Mouse (Mus musculus): ENCODE data around the gene Rhox2c. TPM values are rescaled to one million over a fixed set of nuclear protein-coding genes. Genes with fewer than 3 reads are reported as not detected.
"Not testable (repeated sequence)": the region's sequence is repeated elsewhere in the genome, so short reads cannot be mapped to it uniquely, and the experiment has no call there.

Rhox2c gene
- not detected in 2 replicates for polyA plus RNA-seq (2014; fragmentation: Nextera tagmentation; extraction: Ambion mirVana)

DNA sequence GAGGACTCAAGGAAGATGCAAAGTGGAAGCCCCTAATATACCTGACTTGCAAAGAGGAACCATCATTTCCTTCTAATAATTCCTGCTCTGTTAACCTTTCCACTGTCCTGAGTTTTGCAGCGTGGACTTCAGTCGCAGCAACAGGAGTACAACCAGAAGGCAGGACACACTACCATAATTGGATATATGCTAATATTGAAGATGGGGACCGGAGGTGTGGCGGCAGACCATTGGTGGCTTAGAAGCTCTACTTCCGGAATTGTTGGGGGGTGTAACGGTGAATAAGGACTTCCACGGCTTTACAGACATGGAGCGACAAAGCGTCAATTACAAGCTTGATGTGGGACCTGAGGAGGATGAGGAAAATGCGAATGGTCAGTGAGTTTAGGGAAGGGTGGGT lies at the start of gene Rhox2c:
Rhox2c (plus strand) TSS at position 301 of the 400 bp plus-strand sequence.
- H3K4me1 ChIP-seq (ENCODE audit: insufficient read depth); ATAC-seq (ENCODE audit: insufficient read depth); H3K4me3 ChIP-seq (ENCODE audit: low read depth, low read length); DNase-seq; H3K27ac ChIP-seq (ENCODE audit: low read depth); H3K9me3 ChIP-seq (ENCODE audit: low read depth, low read length); H3K36me3 ChIP-seq (ENCODE audit: insufficient read depth); H3K4me2 ChIP-seq; H3K9ac ChIP-seq; H3K27me3 ChIP-seq (ENCODE audit: insufficient read depth, low read length): not testable (repeated sequence)
- 96% methylated on average over 7 of the region's 10 CpGs for WGBS

DNA sequence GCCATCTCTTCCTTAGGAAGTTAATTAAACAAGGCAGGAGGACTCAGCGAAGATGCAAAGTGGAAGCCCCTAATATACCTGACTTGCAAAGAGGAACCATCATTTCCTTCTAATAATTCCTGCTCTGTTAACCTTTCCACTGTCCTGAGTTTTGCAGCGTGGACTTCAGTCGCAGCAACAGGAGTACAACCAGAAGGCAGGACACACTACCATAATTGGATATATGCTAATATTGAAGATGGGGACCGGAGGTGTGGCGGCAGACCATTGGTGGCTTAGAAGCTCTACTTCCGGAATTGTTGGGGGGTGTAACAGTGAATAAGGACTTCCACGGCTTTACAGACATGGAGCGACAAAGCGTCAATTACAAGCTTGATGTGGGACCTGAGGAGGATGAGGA lies 41.7 kb upstream of the Rhox2c start, which contains the start of gene Rhox2b:
Rhox2b (plus strand) TSS at position 301 of the 400 bp plus-strand sequence.
- H3K9ac ChIP-seq; H3K36me3 ChIP-seq (ENCODE audit: insufficient read depth); ATAC-seq (ENCODE audit: insufficient read depth); H3K9me3 ChIP-seq (ENCODE audit: low read depth, low read length); DNase-seq; H3K4me2 ChIP-seq; H3K4me1 ChIP-seq (ENCODE audit: insufficient read depth); H3K27ac ChIP-seq (ENCODE audit: low read depth); H3K27me3 ChIP-seq (ENCODE audit: insufficient read depth, low read length); H3K4me3 ChIP-seq (ENCODE audit: low read depth, low read length): not testable (repeated sequence)
- WGBS = no CpG with 5 or more reads among the region's 9 CpGs

DNA sequence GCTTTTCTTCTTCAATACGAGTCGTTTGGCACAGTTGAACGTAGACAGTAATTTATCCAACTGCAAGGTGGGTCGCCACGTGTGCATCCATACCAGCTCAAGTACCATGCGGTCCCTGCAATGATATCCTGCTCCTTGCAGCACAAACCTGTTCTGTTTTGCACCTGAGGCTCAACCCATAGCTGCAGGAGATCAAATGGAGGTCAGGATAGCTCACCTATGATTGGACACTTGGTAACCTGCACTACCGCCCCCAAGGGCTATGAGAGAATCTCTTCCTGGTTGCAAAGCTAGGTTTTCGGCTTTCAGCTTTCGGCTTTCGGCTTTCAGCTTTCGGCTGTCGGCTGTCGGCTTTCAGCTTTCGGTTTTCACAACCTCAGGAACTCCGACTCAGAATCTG lies 21.3 kb upstream of the Rhox2c start, which contains the start of gene Rhox4b:
Rhox4b (plus strand) TSS at position 301 of the 400 bp plus-strand sequence.
- WGBS = 75% methylated on average over 14 of the region's 15 CpGs
- not testable (repeated sequence) for H3K4me3 ChIP-seq (ENCODE audit: low read depth, low read length); H3K9me3 ChIP-seq (ENCODE audit: low read depth, low read length); H3K4me1 ChIP-seq (ENCODE audit: insufficient read depth); ATAC-seq (ENCODE audit: insufficient read depth); H3K27me3 ChIP-seq (ENCODE audit: insufficient read depth, low read length); H3K9ac ChIP-seq; H3K27ac ChIP-seq (ENCODE audit: low read depth); H3K4me2 ChIP-seq; DNase-seq; H3K36me3 ChIP-seq (ENCODE audit: insufficient read depth)

DNA sequence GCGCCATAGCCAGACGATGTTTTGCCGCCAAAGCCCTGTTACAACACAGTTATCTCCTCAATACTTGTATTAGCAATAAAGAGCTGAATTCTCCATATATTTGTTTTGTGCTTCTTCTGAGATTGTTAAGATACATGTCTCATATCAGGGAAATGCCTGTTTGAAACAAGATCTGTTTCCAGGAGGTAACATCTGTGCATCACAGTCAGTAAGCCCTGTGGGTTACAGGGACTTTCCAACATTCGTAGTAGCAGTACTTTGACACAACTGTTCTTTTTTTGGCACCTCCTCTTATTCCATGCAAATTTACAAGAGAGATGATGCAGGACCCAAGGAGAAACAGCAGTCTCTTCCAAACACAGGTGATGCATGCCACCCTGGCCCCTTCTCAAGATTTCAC lies 4.8 kb downstream of the Rhox2c start, which contains the start of gene Rhox3c:
Rhox3c (plus strand) TSS at position 301 of the 400 bp plus-strand sequence.
- not testable (repeated sequence) for H3K9me3 ChIP-seq (ENCODE audit: low read depth, low read length); H3K9ac ChIP-seq; H3K36me3 ChIP-seq (ENCODE audit: insufficient read depth); H3K27me3 ChIP-seq (ENCODE audit: insufficient read depth, low read length); ATAC-seq (ENCODE audit: insufficient read depth); H3K4me3 ChIP-seq (ENCODE audit: low read depth, low read length); H3K4me1 ChIP-seq (ENCODE audit: insufficient read depth); H3K4me2 ChIP-seq; DNase-seq; H3K27ac ChIP-seq (ENCODE audit: low read depth)
- WGBS = 93% methylated on average over 3 of the region's 4 CpGs

DNA sequence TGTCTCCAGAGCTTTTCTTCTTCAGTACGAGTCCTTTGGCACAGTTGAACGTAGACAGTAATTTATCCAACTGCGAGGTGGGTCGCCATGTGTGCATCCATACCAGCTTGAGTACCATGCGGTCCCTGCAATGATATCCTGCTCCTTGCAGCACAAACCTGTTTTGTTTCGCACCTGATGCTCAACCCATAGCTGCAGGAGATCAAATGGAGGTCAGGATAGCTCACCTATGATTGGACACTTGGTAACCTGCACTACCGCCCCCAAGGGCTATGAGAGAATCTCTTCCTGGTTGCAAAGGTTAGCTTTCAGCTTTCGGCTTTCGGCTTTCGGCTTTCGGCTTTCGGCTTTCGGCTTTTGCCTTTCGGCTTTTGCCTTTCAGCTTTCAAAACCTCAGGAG lies 26.6 kb downstream of the Rhox2c start, which contains the start of gene Rhox4c:
Rhox4c (plus strand) TSS at position 301 of the 400 bp plus-strand sequence.
- ATAC-seq (ENCODE audit: insufficient read depth); H3K36me3 ChIP-seq (ENCODE audit: insufficient read depth); H3K4me2 ChIP-seq; H3K9ac ChIP-seq; H3K4me3 ChIP-seq (ENCODE audit: low read depth, low read length); H3K4me1 ChIP-seq (ENCODE audit: insufficient read depth); H3K27me3 ChIP-seq (ENCODE audit: insufficient read depth, low read length); H3K9me3 ChIP-seq (ENCODE audit: low read depth, low read length); DNase-seq; H3K27ac ChIP-seq (ENCODE audit: low read depth): not testable (repeated sequence)
- 89% methylated on average over 14 of the region's 14 CpGs for WGBS

DNA sequence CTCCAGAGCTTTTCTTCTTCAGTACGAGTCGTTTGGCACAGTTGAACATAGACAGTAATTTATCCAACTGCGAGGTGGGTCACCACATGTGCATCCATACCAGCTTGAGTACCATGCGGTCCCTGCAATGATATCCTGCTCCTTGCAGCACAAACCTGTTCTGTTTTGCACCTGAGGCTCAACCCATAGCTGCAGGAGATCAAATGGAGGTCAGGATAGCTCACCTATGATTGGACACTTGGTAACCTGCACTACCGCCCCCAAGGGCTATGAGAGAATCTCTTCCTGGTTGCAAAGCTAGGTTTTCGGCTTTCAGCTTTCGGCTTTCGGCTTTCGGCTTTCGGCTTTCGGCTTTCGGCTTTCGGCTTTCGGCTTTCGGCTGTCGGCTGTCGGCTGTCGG lies 60.6 kb downstream of the Rhox2c start, which contains the start of gene Rhox4d:
Rhox4d (plus strand) TSS at position 301 of the 400 bp plus-strand sequence.
- not testable (repeated sequence) for H3K36me3 ChIP-seq (ENCODE audit: insufficient read depth); H3K27ac ChIP-seq (ENCODE audit: low read depth); DNase-seq; H3K4me3 ChIP-seq (ENCODE audit: low read depth, low read length); H3K4me2 ChIP-seq; H3K9me3 ChIP-seq (ENCODE audit: low read depth, low read length); H3K4me1 ChIP-seq (ENCODE audit: insufficient read depth); H3K9ac ChIP-seq; H3K27me3 ChIP-seq (ENCODE audit: insufficient read depth, low read length); ATAC-seq (ENCODE audit: insufficient read depth)
- WGBS = 95% methylated on average over 15 of the region's 18 CpGs

Other genes starting within 250 kb of the Rhox2c start
- not detected in 2 replicates for gene Gm9, start 242.6 kb upstream of the Rhox2c start, polyA plus RNA-seq (2014; fragmentation: Nextera tagmentation; extraction: Ambion mirVana)
- gene Rhox1, start 231.4 kb upstream of the Rhox2c start, polyA plus RNA-seq (2014; fragmentation: Nextera tagmentation; extraction: Ambion mirVana) = not detected in 2 replicates
- not detected in 2 replicates for gene Rhox2a, start 208.7 kb upstream of the Rhox2c start, polyA plus RNA-seq (2014; fragmentation: Nextera tagmentation; extraction: Ambion mirVana)
- gene Rhox3a, start 203.8 kb upstream of the Rhox2c start, polyA plus RNA-seq (2014; fragmentation: Nextera tagmentation; extraction: Ambion mirVana) = not detected in 2 replicates
- not detected in 2 replicates for gene Rhox4a, start 188.3 kb upstream of the Rhox2c start, polyA plus RNA-seq (2014; fragmentation: Nextera tagmentation; extraction: Ambion mirVana)
- not detected in 2 replicates for gene Rhox3a2, start 73.7 kb upstream of the Rhox2c start, polyA plus RNA-seq (2014; fragmentation: Nextera tagmentation; extraction: Ambion mirVana)
- gene Rhox4a2, start 62.8 kb upstream of the Rhox2c start, polyA plus RNA-seq (2014; fragmentation: Nextera tagmentation; extraction: Ambion mirVana) = not detected in 2 replicates
- gene Rhox2b, start 41.6 kb upstream of the Rhox2c start, polyA plus RNA-seq (2014; fragmentation: Nextera tagmentation; extraction: Ambion mirVana) = not detected in 2 replicates
- gene Rhox4b, start 21.2 kb upstream of the Rhox2c start, polyA plus RNA-seq (2014; fragmentation: Nextera tagmentation; extraction: Ambion mirVana) = not detected in 2 replicates
- not detected in 2 replicates for gene Rhox3c, start 4.9 kb downstream of the Rhox2c start, polyA plus RNA-seq (2014; fragmentation: Nextera tagmentation; extraction: Ambion mirVana)
- not detected in 2 replicates for gene Rhox4c, start 26.7 kb downstream of the Rhox2c start, polyA plus RNA-seq (2014; fragmentation: Nextera tagmentation; extraction: Ambion mirVana)
- gene Rhox2d, start 39.7 kb downstream of the Rhox2c start, polyA plus RNA-seq (2014; fragmentation: Nextera tagmentation; extraction: Ambion mirVana) = not detected in 2 replicates
- not detected in 2 replicates for gene Rhox4d, start 60.7 kb downstream of the Rhox2c start, polyA plus RNA-seq (2014; fragmentation: Nextera tagmentation; extraction: Ambion mirVana)
- not detected in 2 replicates for gene Rhox2e, start 76.8 kb downstream of the Rhox2c start, polyA plus RNA-seq (2014; fragmentation: Nextera tagmentation; extraction: Ambion mirVana)
- gene Rhox3e, start 88.3 kb downstream of the Rhox2c start, polyA plus RNA-seq (2014; fragmentation: Nextera tagmentation; extraction: Ambion mirVana) = not detected in 2 replicates
- gene Rhox4e, start 103.7 kb downstream of the Rhox2c start, polyA plus RNA-seq (2014; fragmentation: Nextera tagmentation; extraction: Ambion mirVana) = not detected in 2 replicates
- not detected in 2 replicates for gene Rhox2f, start 117.7 kb downstream of the Rhox2c start, polyA plus RNA-seq (2014; fragmentation: Nextera tagmentation; extraction: Ambion mirVana)
- not detected in 2 replicates for gene Rhox3f, start 127.3 kb downstream of the Rhox2c start, polyA plus RNA-seq (2014; fragmentation: Nextera tagmentation; extraction: Ambion mirVana)
- gene Rhox4f, start 154.0 kb downstream of the Rhox2c start, polyA plus RNA-seq (2014; fragmentation: Nextera tagmentation; extraction: Ambion mirVana) = not detected in 2 replicates
- not detected in 2 replicates for gene Rhox3g, start 174.9 kb downstream of the Rhox2c start, polyA plus RNA-seq (2014; fragmentation: Nextera tagmentation; extraction: Ambion mirVana)
- not detected in 2 replicates for gene Rhox2g, start 189.8 kb downstream of the Rhox2c start, polyA plus RNA-seq (2014; fragmentation: Nextera tagmentation; extraction: Ambion mirVana)
- not detected in 2 replicates for gene Rhox4g, start 197.6 kb downstream of the Rhox2c start, polyA plus RNA-seq (2014; fragmentation: Nextera tagmentation; extraction: Ambion mirVana)
- not detected in 2 replicates for gene Rhox3h, start 215.1 kb downstream of the Rhox2c start, polyA plus RNA-seq (2014; fragmentation: Nextera tagmentation; extraction: Ambion mirVana)
- not detected in 2 replicates for gene Rhox2h, start 219.6 kb downstream of the Rhox2c start, polyA plus RNA-seq (2014; fragmentation: Nextera tagmentation; extraction: Ambion mirVana)

Measured in lung, embryonic 14.5 days (tissue).